Mouse (Mus musculus) urinary bladder, postnatal 36 days (tissue): Measurements from ENCODE around the gene Eya2.
A peak's percentile ranks its signal among the peaks of the same experiment; 100 is the strongest.

Source experiments
- DNase-seq, 2 experiments: peaks; one replicate each; pipeline ENCODE4 v3.0.0; 2022; ENCODE audit warnings: low spot score in 2 of 2, mixed read lengths in 1 of 2

The Eya2 gene

GRCm38 (mm10) chr2:165818570-165818969 lies 223.7 kb downstream of the Eya2 start:
- no peak for DNase-seq

- peak; percentile 39 to 66 for DNase-seq
Observed at GRCm38 (mm10) chr2:165818985-165819948, 224.4 kb downstream of the Eya2 start.

- DNase-seq, result no peak
Observed at GRCm38 (mm10) chr2:165820073-165820472, 225.2 kb downstream of the Eya2 start.

- DNase-seq, result no peak
Observed at GRCm38 (mm10) chr2:165820504-165821095, 225.8 kb downstream of the Eya2 start.
